ENCODE assay signal across 8 mouse cellular contexts in the genomic region with DNA sequence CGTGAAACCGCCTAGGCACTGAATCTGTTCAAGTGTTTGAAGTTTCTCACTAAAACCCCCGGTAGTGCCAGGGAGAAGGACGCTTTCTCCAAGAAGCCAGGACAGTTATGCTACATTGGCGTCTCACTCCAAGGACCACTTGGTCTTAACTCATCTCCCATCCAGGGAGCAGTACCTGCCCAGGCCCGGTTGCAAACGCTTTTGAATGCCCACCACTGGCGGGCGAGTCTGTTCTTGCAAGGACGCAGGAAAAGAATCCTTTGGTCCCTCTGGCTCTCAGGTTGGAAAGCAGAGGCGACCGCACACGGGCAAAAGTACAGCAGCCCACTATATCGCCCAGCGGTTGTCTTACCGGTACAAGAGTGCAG. TPM values are rescaled to one million over a fixed set of nuclear protein-coding genes. Genes with fewer than 3 reads are reported as not detected.
A peak's percentile ranks its signal among the peaks of the same experiment; 100 is the strongest.
DNase-seq lines count a peak whose midpoint lies in the region; ATAC-seq and TF ChIP-seq lines count a peak whose summit lies in the region.

No protein-coding gene starts in this region.

- TF ChIP-seq POLR2A in limb, embryonic 14.5 days (IDR thresholded peaks at IDR 0.05; ENCODE audit: borderline replicate concordance, extremely low read depth, insufficient read depth, insufficient read length), result no peak

- H3K4me1 ChIP-seq in neural tube, embryonic 11.5 days (ENCODE audit: control insufficient read depth, insufficient read depth, low read length), result no peaks in the 10 kb centered on the region; the same call in none of the 2 replicates
- peaks cover 21% of the 10 kb centered on the region for H3K4me1 ChIP-seq in limb, embryonic 14.5 days (ENCODE audit: control insufficient read depth, insufficient read depth, low read length)
- no peaks in the 10 kb centered on the region; the same call in 1 of the 2 replicates for H3K4me1 ChIP-seq in stomach, postnatal 0 days (replicated peaks; ENCODE audit: control insufficient read depth, insufficient read depth)

- no peaks in the 10 kb centered on the region for H3K36me3 ChIP-seq in neural tube, embryonic 11.5 days (ENCODE audit: control insufficient read depth, insufficient read depth, low read length)
- H3K36me3 ChIP-seq in limb, embryonic 14.5 days (ENCODE audit: control insufficient read depth, insufficient read depth, low read length), result no peaks in the 10 kb centered on the region
- H3K36me3 ChIP-seq in stomach, postnatal 0 days (ENCODE audit: control insufficient read depth, insufficient read depth, low read length), result no peaks in the 10 kb centered on the region

- ATAC-seq in neural tube, embryonic 11.5 days (ENCODE audit: insufficient read depth, low FRiP score, low TSS enrichment), result no peak
- ATAC-seq in limb, embryonic 14.5 days (ENCODE audit: low FRiP score, low read depth), result no peak
- ATAC-seq in stomach, postnatal 0 days (ENCODE audit: low FRiP score, low TSS enrichment), result no peak
- ATAC-seq in CD4-positive, CD25-positive, alpha-beta regulatory T cell, adult 4 months, result no peak

- TF ChIP-seq EP300 in stomach, postnatal 0 days (optimal IDR thresholded peaks at IDR 0.05), result no peak

- peak overlapping the region; percentile 97 for H3K4me2 ChIP-seq in neural tube, embryonic 11.5 days (ENCODE audit: low read depth)
- peak overlapping the region; percentile 98 for H3K4me2 ChIP-seq in limb, embryonic 14.5 days (replicated peaks; ENCODE audit: low read depth, low read length, severe bottlenecking)
- H3K4me2 ChIP-seq in stomach, postnatal 0 days (replicated peaks; ENCODE audit: low read depth), result peak overlapping the region; percentile 85

- H3K27me3 ChIP-seq in neural tube, embryonic 11.5 days (ENCODE audit: control insufficient read depth, insufficient read depth, low read length), result peaks cover 70% of the 10 kb centered on the region
- peaks cover 71% of the 10 kb centered on the region for H3K27me3 ChIP-seq in limb, embryonic 14.5 days (ENCODE audit: control insufficient read depth, insufficient read depth, low read length)
- peaks cover 30% of the 10 kb centered on the region for H3K27me3 ChIP-seq in stomach, postnatal 0 days (ENCODE audit: control insufficient read depth, insufficient read depth, low read length)

- under 1% methylated on average over 16 of the region's 16 CpGs for WGBS in neural tube, embryonic 11.5 days
- 2% methylated on average over 16 of the region's 16 CpGs for WGBS in limb, embryonic 14.5 days
- 11% methylated on average over 16 of the region's 16 CpGs for WGBS in stomach, postnatal 0 days

- no peak overlapping the region for H3K9ac ChIP-seq in neural tube, embryonic 11.5 days (ENCODE audit: low read length)
- peak overlapping the region; percentile 56 for H3K9ac ChIP-seq in limb, embryonic 14.5 days (ENCODE audit: low read depth, low read length, severe bottlenecking)
- H3K9ac ChIP-seq in stomach, postnatal 0 days (ENCODE audit: low read length), result no peak overlapping the region

- peak overlapping the region; percentile 53 for H3K4me3 ChIP-seq in neural tube, embryonic 11.5 days (ENCODE audit: low read depth, low read length)
- H3K4me3 ChIP-seq in limb, embryonic 14.5 days (replicated peaks; ENCODE audit: low read length), result peak overlapping the region; percentile 58
- H3K4me3 ChIP-seq in stomach, postnatal 0 days (ENCODE audit: low read depth, low read length), result peak overlapping the region; percentile 55

- no peak overlapping the region for H3K27ac ChIP-seq in neural tube, embryonic 11.5 days (ENCODE audit: low read depth, low read length)
- no peak overlapping the region for H3K27ac ChIP-seq in limb, embryonic 14.5 days (replicated peaks; ENCODE audit: low read depth, low read length)
- no peak overlapping the region; the same call in 1 of the 2 replicates for H3K27ac ChIP-seq in stomach, postnatal 0 days (replicated peaks)

- no peak for TF ChIP-seq CTCF in stomach, postnatal 0 days (IDR thresholded peaks at IDR 0.05; ENCODE audit: low read depth)

- peak; percentile 33 for DNase-seq in embryo, embryonic 10 days (ENCODE audit: low spot score)
- no peak for DNase-seq in embryo, embryonic 9.5 days (ENCODE audit: extremely low spot score)
- no peak for DNase-seq in neural tube, embryonic 11.5 days (ENCODE audit: low spot score)
- no peak for DNase-seq in neural tube, embryonic 10.5 days (ENCODE audit: extremely low spot score, low spot score)
- DNase-seq in limb, embryonic 14.5 days (ENCODE audit: low spot score), result no peak
- no peak for DNase-seq in stomach, postnatal 0 days (ENCODE audit: low spot score)
- DNase-seq in urinary bladder, adult 18-20 months (ENCODE audit: low spot score in 2 of 2), result no peak

- no peaks in the 10 kb centered on the region for H3K9me3 ChIP-seq in neural tube, embryonic 11.5 days (ENCODE audit: control insufficient read depth, low read length)
- no peaks in the 10 kb centered on the region for H3K9me3 ChIP-seq in limb, embryonic 14.5 days (ENCODE audit: control insufficient read depth, low read length)
- H3K9me3 ChIP-seq in stomach, postnatal 0 days (ENCODE audit: control insufficient read depth, low read length), result no peaks in the 10 kb centered on the region

RNA-seq across cellular contexts. Expression of a gene that starts 0.7 kb away (rescaled TPM):
- 0.31 and 0.39 TPM in 2 replicates for polyA plus RNA-seq in neural tube, embryonic 11.5 days (2014; fragmentation: Nextera tagmentation; extraction: Ambion mirVana)
- 15.1 and 16.9 TPM in 2 replicates for polyA plus RNA-seq in limb, embryonic 14.5 days (2012; rRNA removed)
- polyA plus RNA-seq in limb, embryonic 14.5 days (2014; fragmentation: Nextera tagmentation; extraction: Ambion mirVana), result 4.6 and 6.1 TPM in 2 replicates
- polyA plus RNA-seq in stomach, postnatal 0 days (2015; fragmentation: Nextera tagmentation; extraction: Ambion mirVana), result 4.1 and 4.6 TPM in 2 replicates
- polyA plus RNA-seq in CD4-positive, CD25-positive, alpha-beta regulatory T cell, adult 4 months (2017; shearing (Covaris generic)), result not detected
